Comparison of ENCODE assay signal across 8 mouse cellular contexts in genomic region chr7:80268897-80269750, GRCm38 (mm10). TPM values are rescaled to one million over a fixed set of nuclear protein-coding genes. Genes with fewer than 3 reads are reported as not detected.
DNase-seq lines count a peak whose midpoint lies in the region; ATAC-seq and TF ChIP-seq lines count a peak whose summit lies in the region.

Vps33b (plus strand) TSS chr7:80269649.

- H3K4me2 ChIP-seq in forebrain, embryonic 15.5 days (replicated peaks): peak within 1 kb of the TSS; percentile 84

- peak; percentile 94 for DNase-seq in ES-CJ7 (ENCODE audit: low read depth, low spot score)
- peak; percentile 93 for DNase-seq in cerebellum, adult 11 months
- peak; percentile 89 for DNase-seq in heart, postnatal 25 days (ENCODE audit: low spot score)
- peak; percentile 92 to 99 for DNase-seq in layer of hippocampus, adult 18-20 months (ENCODE audit: low spot score in 2 of 2)
- peak; percentile 95 for DNase-seq in lung, adult 2 months
- DNase-seq in thymus, adult 18-20 months: peak; percentile 88 to 95

- 5% methylated on average over 21 of the region's 21 CpGs for WGBS in forebrain, embryonic 15.5 days
- 5% methylated on average over 21 of the region's 21 CpGs for WGBS in lung, adult 2 months

- no peak for TF ChIP-seq CTCF in lung, adult 2 months (IDR thresholded peaks at IDR 0.05; ENCODE audit: insufficient read depth, low read length)

- H3K9ac ChIP-seq in forebrain, embryonic 15.5 days (replicated peaks): peak within 1 kb of the TSS; percentile 78

- intact Hi-C loops in heart, postnatal 25 days (cut with DNase I): no loop called here

- TF ChIP-seq POLR2A in lung, adult 2 months (IDR thresholded peaks at IDR 0.05; ENCODE audit: borderline replicate concordance, extremely low read depth, low read depth, low read length): peak; percentile 54; the same call in 1 of the 2 replicates

- peak within 1 kb of the TSS; percentile 76 for H3K27ac ChIP-seq in forebrain, embryonic 15.5 days (replicated peaks)

- peak within 1 kb of the TSS; percentile 68 for H3K4me3 ChIP-seq in forebrain, embryonic 15.5 days
- peak within 1 kb of the TSS; percentile 73 for H3K4me3 ChIP-seq in lung, adult 2 months (replicated peaks; ENCODE audit: extremely low read depth, low read depth, low read length)

- peaks cover 48% of the 10 kb centered on the region for H3K36me3 ChIP-seq in forebrain, embryonic 15.5 days

- ATAC-seq in forebrain, embryonic 15.5 days (replicated peaks): peak; percentile 91
- ATAC-seq in neutrophil, adult 5-6 weeks (ENCODE audit: extremely low read depth, insufficient number of reproducible peaks, low FRiP score, poor library complexity, severe bottlenecking): peak; percentile 82

- H3K4me1 ChIP-seq in forebrain, embryonic 15.5 days: peaks cover 28% of the 10 kb centered on the region
- H3K4me1 ChIP-seq in lung, adult 2 months (ENCODE audit: control insufficient read depth, insufficient read depth, low read length): peaks cover 5% of the 10 kb centered on the region

- no peaks in the 10 kb centered on the region for H3K9me3 ChIP-seq in forebrain, embryonic 15.5 days

- H3K27me3 ChIP-seq in forebrain, embryonic 15.5 days: no peaks in the 10 kb centered on the region

RNA-seq across cellular contexts. Expression of gene Vps33b, which starts in this region (rescaled TPM):
- 17.4 and 19.8 TPM in 2 replicates for polyA plus RNA-seq in forebrain, embryonic 15.5 days (2015; fragmentation: Nextera tagmentation; extraction: Ambion mirVana)
- total RNA-seq in heart, postnatal 25 days (2021): 1 to 10 TPM; 5.8 to 6.1 TPM
- total RNA-seq in layer of hippocampus, adult 18-20 months (2021): 10 to 100 TPM; 18.3 to 19.7 TPM
- polyA plus RNA-seq in lung, adult 2 months (2012; rRNA removed): 11.9 and 14.4 TPM in 2 replicates
- total RNA-seq in neutrophil, adult 5-6 weeks (2017): 21.1 and 26.4 TPM in 2 replicates

Comparison
In these comparisons a context has a peak if more than half of its experiments do, and no peak if none do; other contexts are left out.
1. Peak in every context shown above with its lines: DNase-seq, ATAC-seq, H3K4me3 ChIP-seq and H3K27ac ChIP-seq.